Mouse (Mus musculus) E14TG2a.4 (cell line): ENCODE measurements at regions not wholly inside any gene's neighbourhood (a gene's known extent, or its start where the extent isn't known, plus 50 kb on each side); places are given as distances from the start of the nearest gene placed in this dataset.

ENCODE experiments used
- CTCF ChIP-seq: conservative IDR thresholded peaks from 2 replicates; pipeline ENCODE4 v1.5.1; 2014; ENCODE audit warnings: low read length
- NANOG ChIP-seq: IDR thresholded peaks from 2 replicates; pipeline ENCODE4 v1.6.1; 2014; ENCODE audit warnings: borderline replicate concordance, low read length, mixed read lengths
- POU5F1 ChIP-seq: IDR thresholded peaks from 2 replicates; pipeline ENCODE4 v1.6.1; 2014; ENCODE audit warnings: low read length, borderline replicate concordance

- TF ChIP-seq CTCF (no peak), NANOG (no peak), POU5F1 (no peak)
Observed at GRCm38 (mm10) chr19:60110278-60110677, 116.2 kb downstream of the Fam204a start.
